ENCODE assay signal across 21 mouse cellular contexts in the genomic region with DNA sequence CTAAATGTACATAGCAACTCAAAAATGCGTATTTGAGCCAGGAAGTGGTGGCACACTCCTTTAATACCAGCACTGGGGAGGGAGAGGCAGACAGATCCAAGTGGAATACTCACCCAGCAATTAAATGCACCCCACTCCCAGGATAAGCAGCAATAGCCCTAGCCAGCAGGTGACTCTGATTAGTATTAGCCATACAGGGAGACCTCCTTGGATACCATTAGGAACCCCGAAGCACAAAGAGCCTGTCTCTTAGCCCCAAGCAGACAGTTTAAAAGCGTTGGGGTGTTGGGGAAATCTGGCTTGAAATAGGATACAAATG.
DNase-seq lines count a peak whose midpoint lies in the region; ATAC-seq and TF ChIP-seq lines count a peak whose summit lies in the region.
"Had no signal": no experiment of that assay in that cellular context is flagged by ENCODE, and none has a peak within 500 bp of the region (broad histone marks: within the 10 kb centered on the region; RNA-seq: fewer than 3 reads in every experiment).

No protein-coding gene starts in this region.

- no peak for TF ChIP-seq CTCF in forebrain, postnatal 0 days (IDR thresholded peaks at IDR 0.05; ENCODE audit: low read depth)

- ATAC-seq in forebrain, embryonic 13.5 days: peak; percentile 27; the same call in 1 of the 2 replicates
- ATAC-seq in forebrain, embryonic 12.5 days (ENCODE audit: low FRiP score): no peak
- peak; percentile 71 for ATAC-seq in lung, embryonic 16.5 days (ENCODE audit: low read depth)
- no peak; the same call in 1 of the 2 replicates for ATAC-seq in forebrain, postnatal 0 days
- ATAC-seq: CD4-positive, CD25-positive, alpha-beta regulatory T cell, adult 4 months; inflammation-experienced regulatory T-cells, adult 6 months had no signal

- H3K4me1 ChIP-seq in forebrain, embryonic 13.5 days: peaks cover 6% of the 10 kb centered on the region; the same call in 1 of the 2 replicates
- peaks cover 6% of the 10 kb centered on the region; the same call in 1 of the 2 replicates for H3K4me1 ChIP-seq in forebrain, embryonic 12.5 days
- no peaks in the 10 kb centered on the region for H3K4me1 ChIP-seq in lung, embryonic 16.5 days (replicated peaks; ENCODE audit: control insufficient read depth, insufficient read depth, low read length)
- H3K4me1 ChIP-seq in forebrain, postnatal 0 days (ENCODE audit: insufficient read depth): 0 out of 2 replicates have a peak, but pooled peaks cover 6% of the 10 kb centered on the region
- H3K4me1 ChIP-seq: hindbrain, embryonic 12.5 days; liver, embryonic 13.5 days had no signal

- no peak overlapping the region for H3K4me3 ChIP-seq in forebrain, embryonic 13.5 days
- no peak overlapping the region for H3K4me3 ChIP-seq in forebrain, embryonic 12.5 days (replicated peaks)
- H3K4me3 ChIP-seq in lung, embryonic 16.5 days (ENCODE audit: low read length): no peak overlapping the region
- H3K4me3 ChIP-seq in forebrain, postnatal 0 days (ENCODE audit: low read depth, low read length): no peak overlapping the region
- H3K4me3 ChIP-seq: hindbrain, embryonic 12.5 days; liver, embryonic 13.5 days had no signal

- H3K27me3 ChIP-seq in forebrain, embryonic 13.5 days: no peaks in the 10 kb centered on the region
- H3K27me3 ChIP-seq in forebrain, embryonic 12.5 days: no peaks in the 10 kb centered on the region
- no peaks in the 10 kb centered on the region for H3K27me3 ChIP-seq in lung, embryonic 16.5 days (ENCODE audit: control insufficient read depth, insufficient read depth, low read depth, low read length)
- no peaks in the 10 kb centered on the region for H3K27me3 ChIP-seq in forebrain, postnatal 0 days (ENCODE audit: insufficient read depth, low read length)
- H3K27me3 ChIP-seq: hindbrain, embryonic 12.5 days; liver, embryonic 13.5 days had no signal

- H3K36me3 ChIP-seq in forebrain, embryonic 13.5 days (ENCODE audit: poor library complexity, severe bottlenecking): peaks cover 4% of the 10 kb centered on the region; the same call in 1 of the 2 replicates
- H3K36me3 ChIP-seq in forebrain, embryonic 12.5 days (replicated peaks): no peaks in the 10 kb centered on the region
- no peaks in the 10 kb centered on the region; the same call in 1 of the 2 replicates for H3K36me3 ChIP-seq in lung, embryonic 16.5 days (ENCODE audit: control insufficient read depth, insufficient read depth, low read length)
- H3K36me3 ChIP-seq in forebrain, postnatal 0 days (ENCODE audit: insufficient read depth): no peaks in the 10 kb centered on the region
- H3K36me3 ChIP-seq: hindbrain, embryonic 12.5 days; liver, embryonic 13.5 days had no signal

- H3K27ac ChIP-seq in forebrain, embryonic 13.5 days: no peak overlapping the region
- H3K27ac ChIP-seq in forebrain, embryonic 12.5 days: no peak overlapping the region; the same call in 1 of the 2 replicates
- peak overlapping the region; percentile 45; the same call in 1 of the 2 replicates for H3K27ac ChIP-seq in lung, embryonic 16.5 days (ENCODE audit: low read length)
- peak overlapping the region; percentile 57; the same call in 1 of the 2 replicates for H3K27ac ChIP-seq in forebrain, postnatal 0 days (ENCODE audit: low read depth, low read length)
- H3K27ac ChIP-seq: hindbrain, embryonic 12.5 days; kidney, postnatal 0 days; liver, embryonic 13.5 days had no signal

- WGBS in forebrain, embryonic 13.5 days: 36% methylated on average over 3 of the region's 3 CpGs
- 34% methylated on average over 3 of the region's 3 CpGs for WGBS in forebrain, embryonic 12.5 days
- 68% methylated on average over 3 of the region's 3 CpGs for WGBS in lung, embryonic 16.5 days
- WGBS in forebrain, postnatal 0 days: 38% methylated on average over 3 of the region's 3 CpGs

- H3K4me2 ChIP-seq in forebrain, embryonic 13.5 days: no peak overlapping the region
- no peak overlapping the region for H3K4me2 ChIP-seq in forebrain, embryonic 12.5 days
- H3K4me2 ChIP-seq in lung, embryonic 16.5 days (ENCODE audit: low read depth, low read length): no peak overlapping the region
- no peak overlapping the region for H3K4me2 ChIP-seq in forebrain, postnatal 0 days (ENCODE audit: low read depth)
- H3K4me2 ChIP-seq: heart, embryonic 11.5 days; hindbrain, embryonic 12.5 days; liver, embryonic 13.5 days had no signal

- H3K9me3 ChIP-seq in forebrain, embryonic 13.5 days (replicated peaks): no peaks in the 10 kb centered on the region
- no peaks in the 10 kb centered on the region for H3K9me3 ChIP-seq in forebrain, embryonic 12.5 days
- no peaks in the 10 kb centered on the region for H3K9me3 ChIP-seq in lung, embryonic 16.5 days (ENCODE audit: control insufficient read depth, low read length)
- H3K9me3 ChIP-seq in forebrain, postnatal 0 days (ENCODE audit: low read length): no peaks in the 10 kb centered on the region
- H3K9me3 ChIP-seq: hindbrain, embryonic 12.5 days; liver, embryonic 13.5 days had no signal

- intact Hi-C loops in left cerebral cortex, postnatal 10 days (cut with DNase I): no loop called here

- DNase-seq in lung, postnatal 4 days: no peak
- no peak for DNase-seq in forebrain, postnatal 0 days
- DNase-seq in left cerebral cortex, postnatal 10 days (ENCODE audit: extremely low spot score in 1 of 2, low spot score in 2 of 2): no peak
- no peak for DNase-seq in kidney, postnatal 25 days
- DNase-seq: adrenal gland, postnatal 14 days; cerebellum, adult 2 months; cerebellum, postnatal 25 days; embryo, embryonic 11 days; gastrocnemius, postnatal 14 days; heart, adult 11 months; liver, embryonic 13.5 days; lung, adult 2 months; thymus, adult 2 months had no signal

- H3K9ac ChIP-seq in forebrain, embryonic 13.5 days: no peak overlapping the region
- H3K9ac ChIP-seq in forebrain, embryonic 12.5 days: no peak overlapping the region
- no peak overlapping the region for H3K9ac ChIP-seq in lung, embryonic 16.5 days (ENCODE audit: low read length)
- H3K9ac ChIP-seq in forebrain, postnatal 0 days: no peak overlapping the region
- H3K9ac ChIP-seq: hindbrain, embryonic 12.5 days; liver, embryonic 13.5 days had no signal

Comparison
In these comparisons a context has a peak if more than half of its experiments do, and no peak if none do; other contexts are left out.
1. ATAC-seq: peak in forebrain, embryonic 13.5 days (single experiment) and lung, embryonic 16.5 days (single experiment); none in forebrain, embryonic 12.5 days (single experiment) and forebrain, postnatal 0 days (single experiment).
2. H3K27ac ChIP-seq: peak in lung, embryonic 16.5 days (single experiment) and forebrain, postnatal 0 days (single experiment); none in forebrain, embryonic 13.5 days (single experiment) and forebrain, embryonic 12.5 days (single experiment).